Mouse (Mus musculus): ENCODE data around the gene Rab1b. TPM values are rescaled to one million over a fixed set of nuclear protein-coding genes. Genes with fewer than 3 reads are reported as not detected.
"Not testable (repeated sequence)": the region's sequence is repeated elsewhere in the genome, so short reads cannot be mapped to it uniquely, and the experiment has no call there.

The Rab1b gene
- total RNA-seq, 2 experiments from 2014 or later: 162 to 163 TPM

- no peak for DNase-seq
These were observed 9.1 kb downstream of the Rab1b start for GRCm38 (mm10) chr19:5097521-5098362.

- peak; percentile 79 to 81 for DNase-seq
These were observed 10.9 kb downstream of the Rab1b start for GRCm38 (mm10) chr19:5095887-5096474.

- no peak for DNase-seq
These were observed 12.0 kb downstream of the Rab1b start for GRCm38 (mm10) chr19:5094746-5095417.

- DNase-seq: peak; percentile 96 to 97
These were observed 12.6 kb downstream of the Rab1b start for GRCm38 (mm10) chr19:5094243-5094632.

GRCm38 (mm10) chr19:5093481-5094242 is 13.2 kb downstream of the Rab1b start:
- DNase-seq: no peak

- no peak for DNase-seq
These were observed 14.8 kb downstream of the Rab1b start for GRCm38 (mm10) chr19:5092083-5092482.

GRCm38 (mm10) chr19:5089324-5089723 is 17.5 kb downstream of the Rab1b start:
- no peak for DNase-seq

GRCm38 (mm10) chr19:5087884-5088728 is 18.8 kb downstream of the Rab1b start, which contains the start of gene Yif1a:
Gene Yif1a, plus strand, starts transcription at chr19:5088538.
- peak; percentile 92 for DNase-seq

GRCm38 (mm10) chr19:5086533-5086932 is 20.3 kb downstream of the Rab1b start:
- not testable (repeated sequence) for DNase-seq

GRCm38 (mm10) chr19:5085145-5085863 is 21.6 kb downstream of the Rab1b start, which contains the start of gene Tmem151a:
Gene Tmem151a, minus strand, starts transcription at chr19:5085531.
- DNase-seq: peak in 1 of 2 experiments; percentile 60

GRCm38 (mm10) chr19:5084834-5085144 is 22.1 kb downstream of the Rab1b start:
- peak in 1 of 2 experiments; percentile 23 for DNase-seq

- DNase-seq: peak in 1 of 2 experiments; percentile 5
These were observed 22.7 kb downstream of the Rab1b start for GRCm38 (mm10) chr19:5083961-5084833.

- no peak for DNase-seq
These were observed 24.3 kb downstream of the Rab1b start for GRCm38 (mm10) chr19:5082596-5082995.

GRCm38 (mm10) chr19:5082005-5082404 is 24.9 kb downstream of the Rab1b start:
- peak in 1 of 2 experiments; percentile 21 for DNase-seq

- DNase-seq: no peak
These were observed 27.6 kb downstream of the Rab1b start for GRCm38 (mm10) chr19:5079279-5079678.

GRCm38 (mm10) chr19:5073518-5073917 is 33.4 kb downstream of the Rab1b start:
- no peak for DNase-seq

- peak in 1 of 2 experiments; percentile 20 for DNase-seq
These were observed 33.8 kb downstream of the Rab1b start for GRCm38 (mm10) chr19:5073028-5073427.

- DNase-seq: no peak
These were observed 34.4 kb downstream of the Rab1b start for GRCm38 (mm10) chr19:5072389-5073019.
